Mouse (Mus musculus): ENCODE data around the gene 4930558K02Rik. TPM values are rescaled to one million over a fixed set of nuclear protein-coding genes. Genes with fewer than 3 reads are reported as not detected.

4930558K02Rik gene
- total RNA-seq, 2 experiments from 2014 or later, result not detected

DNA sequence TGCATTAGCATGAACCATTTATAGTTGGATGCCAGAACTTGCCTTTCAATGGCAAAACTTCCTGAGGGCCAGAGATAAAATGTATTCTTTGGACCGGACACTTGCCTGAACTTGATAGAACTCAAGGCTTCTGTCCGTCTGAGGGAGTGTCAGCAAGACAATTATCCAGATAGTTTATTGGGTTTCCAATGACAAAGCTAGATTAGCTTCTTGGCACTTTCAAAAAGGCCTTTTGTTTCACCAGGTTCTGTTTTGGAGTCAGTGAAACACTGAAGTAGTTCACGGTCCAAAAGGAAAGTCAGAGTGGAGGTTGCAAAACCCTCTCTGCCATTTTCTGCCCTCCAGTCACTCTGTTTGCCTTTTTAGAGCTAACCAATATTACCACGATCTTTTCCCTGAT is 48.1 kb downstream of the 4930558K02Rik start:
- no peak overlapping the region for H3K27ac ChIP-seq
- TF ChIP-seq CTCF (IDR thresholded peaks at IDR 0.05), result no peak
- DNase-seq (ENCODE audit: extremely low spot score in 1 of 2, low spot score in 2 of 2), result no peak
- intact Hi-C loops (cut with DNase I), result no loop called here
- no peak overlapping the region for H3K4me3 ChIP-seq

DNA sequence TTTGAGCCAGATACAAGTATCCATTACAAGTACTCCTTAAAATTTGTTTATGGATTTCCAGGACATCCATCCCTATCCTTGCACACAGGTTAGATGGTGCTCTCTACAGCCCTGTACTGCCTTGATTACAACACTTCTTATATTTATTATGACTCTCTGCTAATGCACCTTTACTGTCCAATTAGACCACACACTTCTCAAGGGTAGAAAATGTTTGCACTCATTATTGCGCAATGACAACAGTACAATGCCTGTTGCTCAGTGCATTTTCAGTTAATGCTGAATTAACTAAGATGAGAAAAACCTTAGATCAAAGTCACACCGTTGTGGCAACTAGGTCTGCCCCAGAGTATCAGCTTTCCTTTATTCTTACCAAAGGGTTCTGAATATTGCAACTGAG is 51.5 kb downstream of the 4930558K02Rik start:
- intact Hi-C loops (cut with DNase I), result no loop called here
- H3K27ac ChIP-seq, result no peak overlapping the region
- no peak for TF ChIP-seq CTCF (IDR thresholded peaks at IDR 0.05)
- no peak for DNase-seq (ENCODE audit: extremely low spot score in 1 of 2, low spot score in 2 of 2)
- no peak overlapping the region for H3K4me3 ChIP-seq

DNA sequence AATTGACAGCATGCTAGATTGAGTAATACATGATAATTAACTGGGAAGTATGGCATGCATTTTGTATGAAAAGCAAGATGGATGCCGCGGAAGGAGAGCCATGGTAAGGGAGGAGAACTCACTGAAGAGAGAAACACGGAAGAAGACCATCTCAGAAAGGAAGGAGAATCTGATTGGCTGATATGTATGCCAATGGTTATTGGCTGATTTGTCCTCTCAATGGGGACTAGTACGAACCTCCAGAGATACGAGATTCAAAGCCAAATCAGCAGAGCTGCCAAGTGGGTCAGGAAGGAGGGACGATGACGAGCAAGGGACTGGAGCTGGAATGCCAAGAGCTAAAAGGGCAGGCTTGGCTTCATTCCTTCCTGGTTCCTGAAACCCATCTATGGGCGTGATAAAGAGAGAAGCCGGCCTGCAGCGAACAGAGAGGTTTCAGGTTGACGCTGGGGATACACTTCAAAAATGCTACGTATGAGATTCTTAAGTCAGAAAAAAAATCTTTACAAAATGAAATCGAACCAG is 54.1 kb downstream of the 4930558K02Rik start:
- TF ChIP-seq CTCF (IDR thresholded peaks at IDR 0.05), result no peak
- Histone ChIP-seq H3K4me3 (no peak overlapping the region), H3K27ac (no peak overlapping the region)
- DNase-seq (ENCODE audit: extremely low spot score in 1 of 2, low spot score in 2 of 2), result no peak
- intact Hi-C loops (cut with DNase I), result loop anchor here (1.0 kb wide), 1 partner anchor 47 kb away; no protein-coding TSS in a partner anchor

DNA sequence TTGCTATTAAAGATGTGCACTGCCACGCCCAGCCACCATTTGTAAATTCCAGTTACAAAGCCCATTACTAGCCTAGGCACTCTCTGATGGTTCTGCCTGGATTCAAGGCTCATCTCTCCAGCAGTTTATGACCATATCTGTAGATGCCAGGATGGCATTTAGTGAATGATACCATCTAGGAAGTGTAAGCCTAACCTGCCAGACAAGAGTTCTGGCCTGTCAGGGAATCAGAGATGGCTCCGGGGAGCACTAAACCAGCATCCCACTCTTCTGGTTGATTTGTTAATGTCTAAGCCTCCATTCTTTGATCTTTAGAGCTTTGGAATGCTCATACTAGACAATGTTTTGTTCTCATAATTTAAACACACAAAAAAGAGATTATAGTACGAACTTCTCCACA is 55.1 kb downstream of the 4930558K02Rik start:
- no peak for TF ChIP-seq CTCF (IDR thresholded peaks at IDR 0.05)
- no peak overlapping the region for H3K4me3 ChIP-seq
- intact Hi-C loops (cut with DNase I), result no loop called here

DNA sequence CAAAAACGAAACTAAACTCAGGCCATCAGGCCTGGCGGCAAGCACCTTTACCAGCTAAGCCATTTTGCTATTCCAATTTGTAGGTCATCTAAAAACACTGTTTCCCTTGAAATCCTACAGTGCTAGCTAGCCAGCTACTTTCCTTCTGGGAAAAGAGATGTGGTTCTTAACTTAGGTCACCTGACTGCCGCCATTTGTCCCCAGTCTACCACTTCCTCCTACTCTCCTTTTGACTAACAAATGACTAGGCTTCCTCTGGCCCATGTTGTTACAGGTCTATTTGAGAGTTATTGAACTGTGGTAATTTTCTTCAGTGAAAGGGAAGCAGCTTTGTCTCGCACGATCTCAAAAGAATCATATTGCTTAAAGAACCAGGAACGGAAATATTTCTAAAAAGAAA is 57.5 kb downstream of the 4930558K02Rik start:
- no peak for TF ChIP-seq CTCF (IDR thresholded peaks at IDR 0.05)
- DNase-seq (ENCODE audit: extremely low spot score in 1 of 2, low spot score in 2 of 2), result no peak
- H3K27ac ChIP-seq, result no peak overlapping the region
- no peak overlapping the region for H3K4me3 ChIP-seq
- intact Hi-C loops (cut with DNase I), result no loop called here

More for the DNA sequence above, 55.1 kb downstream of the 4930558K02Rik start:
- no peak overlapping the region for H3K27ac ChIP-seq
- no peak for DNase-seq (ENCODE audit: extremely low spot score in 1 of 2, low spot score in 2 of 2)

DNA sequence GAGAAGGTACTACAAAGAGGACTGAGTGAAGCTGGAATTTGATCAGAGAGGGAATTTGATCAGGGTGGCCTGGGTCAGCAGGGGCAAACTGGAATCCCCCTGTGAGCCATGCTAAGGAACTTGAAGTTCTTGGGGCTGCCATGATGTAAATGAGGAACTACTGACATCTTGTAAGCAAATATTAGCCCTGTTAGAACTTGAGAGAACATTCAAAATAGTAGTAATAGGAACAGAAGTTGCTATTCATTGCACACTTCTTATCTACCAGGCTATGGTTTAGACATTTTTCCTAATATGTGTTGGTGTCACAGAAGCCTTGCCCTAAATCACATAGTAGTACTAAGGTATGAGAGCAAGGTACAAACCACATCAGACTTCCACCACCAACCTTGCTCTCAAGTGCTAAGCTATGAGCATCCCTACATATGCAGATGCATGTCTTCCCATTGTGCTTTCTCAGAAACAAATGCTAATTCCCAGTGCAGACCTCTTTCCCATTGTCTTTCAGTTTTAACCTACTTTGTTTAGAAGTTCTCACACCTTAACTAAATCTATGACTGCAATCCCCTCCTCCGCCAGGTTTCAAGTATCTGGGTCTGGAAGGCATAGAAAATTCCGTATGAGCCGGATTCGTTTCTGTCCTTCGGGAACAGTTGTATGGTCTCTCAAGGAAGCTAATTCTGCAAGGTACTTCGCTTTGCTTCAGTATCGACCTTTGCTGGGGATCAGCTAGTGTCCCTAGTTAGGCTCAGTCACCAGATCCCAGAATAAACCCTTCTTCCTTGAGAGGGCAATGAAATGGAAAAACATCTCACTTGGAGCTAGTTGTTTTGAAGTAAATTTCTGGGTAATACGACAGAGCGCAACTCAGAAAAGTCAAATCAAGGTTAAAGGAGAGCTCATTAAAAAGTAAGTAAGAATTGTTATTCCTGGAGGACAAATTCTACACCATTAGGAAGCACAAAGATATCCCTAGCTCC is 58.7 kb downstream of the 4930558K02Rik start:
- DNase-seq (ENCODE audit: extremely low spot score in 1 of 2, low spot score in 2 of 2), result no peak
- no peak for TF ChIP-seq CTCF (IDR thresholded peaks at IDR 0.05)
- Histone ChIP-seq H3K27ac (no peak overlapping the region), H3K4me3 (no peak overlapping the region)
- intact Hi-C loops (cut with DNase I), result no loop called here

DNA sequence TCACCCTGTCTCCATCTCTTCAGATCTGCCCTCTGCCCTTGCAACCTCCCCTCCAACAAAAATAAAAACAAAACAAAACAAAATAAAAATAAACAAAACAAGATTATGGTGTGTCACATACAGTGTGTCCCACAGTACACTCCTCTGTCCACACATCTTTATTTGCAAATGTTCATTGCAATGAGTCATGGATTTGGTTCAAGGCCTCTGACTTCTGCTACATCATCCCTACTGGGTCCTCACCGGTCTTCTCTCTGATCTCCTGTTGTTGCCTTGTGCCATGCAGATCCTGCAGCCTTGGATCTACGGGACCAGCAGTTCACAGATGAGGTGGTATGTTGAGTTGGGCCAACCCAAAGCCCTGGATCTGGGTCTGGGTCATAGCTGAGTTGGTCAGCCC is 59.8 kb downstream of the 4930558K02Rik start:
- Histone ChIP-seq H3K27ac (no peak overlapping the region), H3K4me3 (no peak overlapping the region)
- no peak for DNase-seq (ENCODE audit: extremely low spot score in 1 of 2, low spot score in 2 of 2)
- TF ChIP-seq CTCF (IDR thresholded peaks at IDR 0.05), result no peak
- intact Hi-C loops (cut with DNase I), result no loop called here

DNA sequence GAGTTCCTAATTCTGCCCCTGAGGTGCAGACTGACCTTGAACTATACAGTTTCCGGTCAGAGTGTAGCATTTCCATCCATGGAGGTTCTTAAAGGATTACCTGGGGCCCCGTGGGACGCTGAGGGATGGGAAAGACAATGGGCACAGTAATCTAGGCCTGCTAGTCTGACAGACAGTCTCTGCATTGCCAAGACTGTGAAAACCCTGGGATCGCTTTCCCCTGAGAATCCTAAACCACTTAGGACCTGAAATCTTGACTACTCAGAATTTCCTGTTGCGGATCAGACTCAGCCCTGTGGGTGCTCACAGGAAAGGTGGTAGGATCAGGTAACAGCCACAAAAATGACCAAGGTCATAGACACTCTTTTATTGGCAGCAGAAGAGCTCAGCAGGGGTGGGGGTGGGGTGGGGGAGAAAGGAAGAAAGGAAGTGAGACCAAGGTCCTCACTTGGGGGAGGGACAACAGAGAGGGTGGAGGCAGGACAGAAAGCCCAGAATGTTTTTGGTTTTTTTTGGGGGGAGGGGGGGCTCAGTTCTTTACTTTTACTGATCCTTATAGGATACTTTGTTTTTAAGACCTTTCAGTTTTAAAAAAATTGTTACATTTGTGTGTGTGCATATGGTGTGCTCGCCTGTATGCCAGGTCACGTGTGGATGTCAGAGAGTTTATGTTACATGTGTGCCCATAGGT is 60.6 kb downstream of the 4930558K02Rik start:
- no peak for DNase-seq (ENCODE audit: extremely low spot score in 1 of 2, low spot score in 2 of 2)
- H3K4me3 ChIP-seq, result no peak overlapping the region
- no peak for TF ChIP-seq CTCF (IDR thresholded peaks at IDR 0.05)
- intact Hi-C loops (cut with DNase I), result no loop called here
- H3K27ac ChIP-seq, result no peak overlapping the region

DNA sequence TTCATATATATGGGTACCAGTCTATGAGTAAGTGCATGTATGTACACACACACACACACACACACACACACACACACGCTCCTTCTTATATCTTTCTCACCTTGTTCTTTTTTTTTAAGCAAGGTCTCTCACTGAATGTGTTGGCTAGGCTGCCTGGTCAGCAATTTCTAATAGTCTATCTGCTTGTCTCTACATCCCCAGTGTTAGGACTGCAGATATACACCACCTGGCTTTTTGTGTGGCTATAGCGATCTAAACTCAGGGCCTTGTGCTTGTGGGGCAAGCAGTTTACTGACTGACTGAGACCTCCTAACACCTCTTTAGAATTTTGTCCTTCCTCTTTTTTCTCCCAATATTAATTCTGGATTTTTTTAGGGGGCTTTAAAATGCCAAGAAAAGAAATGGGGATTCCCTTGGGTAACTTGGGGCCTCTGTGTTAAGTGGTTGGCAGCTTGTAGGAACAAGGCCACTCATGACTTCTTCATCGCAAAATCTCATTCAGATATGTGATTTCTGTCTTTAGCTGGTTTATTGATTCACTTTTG is 61.4 kb downstream of the 4930558K02Rik start:
- H3K27ac ChIP-seq, result no peak overlapping the region
- DNase-seq (ENCODE audit: extremely low spot score in 1 of 2, low spot score in 2 of 2), result no peak
- TF ChIP-seq CTCF (IDR thresholded peaks at IDR 0.05), result no peak
- intact Hi-C loops (cut with DNase I), result no loop called here
- no peak overlapping the region for H3K4me3 ChIP-seq

DNA sequence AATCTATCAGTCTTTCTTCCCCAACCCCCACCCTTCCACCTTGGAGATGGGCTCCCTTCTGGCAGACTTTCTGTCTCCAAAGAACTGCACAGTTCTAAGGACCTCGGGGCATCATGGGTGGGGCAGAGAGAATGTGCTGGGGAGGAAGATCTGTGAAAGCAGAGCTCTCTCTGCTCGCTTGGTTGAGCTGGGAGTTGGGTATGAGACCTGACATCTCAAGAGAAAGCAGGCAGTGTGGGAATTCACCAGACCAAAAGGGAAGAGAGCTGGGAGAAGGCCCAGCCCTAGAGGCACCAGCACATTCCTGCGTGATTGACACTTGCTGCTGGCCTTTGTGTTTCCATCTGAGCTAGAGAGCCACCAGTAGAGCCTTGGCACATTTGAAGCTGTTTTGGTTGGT is 63.4 kb downstream of the 4930558K02Rik start:
- TF ChIP-seq CTCF (IDR thresholded peaks at IDR 0.05), result no peak
- no peak for DNase-seq (ENCODE audit: extremely low spot score in 1 of 2, low spot score in 2 of 2)
- H3K4me3 ChIP-seq, result no peak overlapping the region
- intact Hi-C loops (cut with DNase I), result no loop called here
- H3K27ac ChIP-seq, result no peak overlapping the region

DNA sequence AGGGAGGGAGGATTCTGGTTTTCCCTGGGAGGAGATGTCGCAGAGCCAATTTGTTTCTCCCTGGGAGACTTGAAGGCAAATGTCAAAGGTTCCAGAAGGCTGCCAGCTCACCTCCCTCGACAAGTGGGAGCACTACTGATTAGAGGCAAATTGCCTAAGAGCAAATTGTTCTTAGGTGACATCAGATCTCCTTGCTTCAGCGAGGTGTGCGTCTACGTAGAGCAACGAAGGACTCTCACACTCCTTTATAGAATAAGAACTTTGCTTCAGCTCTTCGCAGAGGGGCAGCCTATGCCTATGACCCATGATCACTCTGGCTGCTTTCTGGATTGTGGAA is 65.8 kb downstream of the 4930558K02Rik start:
- no peak for DNase-seq (ENCODE audit: extremely low spot score in 1 of 2, low spot score in 2 of 2)
- intact Hi-C loops (cut with DNase I), result no loop called here
- no peak for TF ChIP-seq CTCF (IDR thresholded peaks at IDR 0.05)

More for the DNA sequence above, 65.8 kb downstream of the 4930558K02Rik start:
- Histone ChIP-seq H3K27ac (no peak overlapping the region), H3K4me3 (no peak overlapping the region)
